Comparison of ENCODE assay signal across 8 mouse cellular contexts in genomic region chr2:121473301-121474179, GRCm38 (mm10). TPM values are rescaled to one million over a fixed set of nuclear protein-coding genes. Genes with fewer than 3 reads are reported as not detected.
DNase-seq lines count a peak whose midpoint lies in the region; ATAC-seq and TF ChIP-seq lines count a peak whose summit lies in the region.
"Not testable (repeated sequence)": the region's sequence is repeated elsewhere in the genome, so short reads cannot be mapped to it uniquely, and the experiment has no call there.

TSS of gene Mfap1b (minus strand) at chr2:121474067.

- H3K27ac ChIP-seq in bone marrow macrophage, adult 2 months (ENCODE audit: insufficient read depth, low read depth, low read length) = peak within 1 kb of the TSS; percentile 56
- 0 out of 2 replicates have a peak within 1 kb of the TSS, but pooled peaks have one; percentile 18 for H3K27ac ChIP-seq in embryonic fibroblast, embryonic 13.5 days (ENCODE audit: insufficient read depth, low read length)
- H3K27ac ChIP-seq in kidney, embryonic 14.5 days (ENCODE audit: low read depth, low read length) = not testable (repeated sequence)
- H3K27ac ChIP-seq in limb, embryonic 15.5 days = peak within 1 kb of the TSS; percentile 63

- H3K9ac ChIP-seq in kidney, embryonic 14.5 days (ENCODE audit: low read depth, low read length) = peak within 1 kb of the TSS; percentile 60
- H3K9ac ChIP-seq in limb, embryonic 15.5 days = peak within 1 kb of the TSS; percentile 56

- peak; percentile 93 for DNase-seq in 416B (ENCODE audit: low read depth)
- DNase-seq in heart, adult 9 months (ENCODE audit: low spot score in 2 of 2) = peak; percentile 82 to 86
- peak; percentile 27 to 60 for DNase-seq in monocyte, adult 2 months (ENCODE audit: low read depth in 1 of 2, low spot score in 2 of 2)
- peak; percentile 80 to 83 for DNase-seq in spleen, postnatal 36 days (ENCODE audit: low spot score in 2 of 2)

- not testable (repeated sequence) for TF ChIP-seq CTCF in bone marrow macrophage, adult 2 months (IDR thresholded peaks at IDR 0.05; ENCODE audit: low read depth, low read length); embryonic fibroblast, embryonic 13.5 days (IDR thresholded peaks at IDR 0.05; ENCODE audit: borderline replicate concordance, insufficient read depth, low read length)

- H3K36me3 ChIP-seq in kidney, embryonic 14.5 days (ENCODE audit: control insufficient read depth, insufficient read depth, low read length); limb, embryonic 15.5 days: not testable (repeated sequence)

- WGBS in kidney, embryonic 14.5 days = 6% methylated on average over 39 of the region's 41 CpGs
- WGBS in limb, embryonic 15.5 days = 4% methylated on average over 41 of the region's 41 CpGs

- TF ChIP-seq POLR2A in bone marrow macrophage, adult 2 months (IDR thresholded peaks at IDR 0.05; ENCODE audit: borderline replicate concordance, low read depth, low read length) = 0 out of 2 replicates have a peak, but pooled peaks have one; percentile 9
- TF ChIP-seq POLR2A in embryonic fibroblast, embryonic 13.5 days (IDR thresholded peaks at IDR 0.05; ENCODE audit: low read depth, low read length) = peak; percentile 95

- H3K4me2 ChIP-seq in kidney, embryonic 14.5 days (replicated peaks; ENCODE audit: low read depth, low read length) = peak within 1 kb of the TSS; percentile 52
- peak within 1 kb of the TSS; percentile 66 for H3K4me2 ChIP-seq in limb, embryonic 15.5 days

- H3K4me3 ChIP-seq in bone marrow macrophage, adult 2 months (ENCODE audit: insufficient read depth, low read length) = peak within 1 kb of the TSS; percentile 80
- peak within 1 kb of the TSS; percentile 51 for H3K4me3 ChIP-seq in embryonic fibroblast, embryonic 13.5 days (ENCODE audit: insufficient read depth, low read length)
- peak within 1 kb of the TSS; percentile 62 for H3K4me3 ChIP-seq in kidney, embryonic 14.5 days (ENCODE audit: low read length)
- peak within 1 kb of the TSS; percentile 64 for H3K4me3 ChIP-seq in limb, embryonic 15.5 days

- not testable (repeated sequence) for H3K9me3 ChIP-seq in kidney, embryonic 14.5 days (ENCODE audit: control insufficient read depth, low read length); limb, embryonic 15.5 days

- peak; percentile 94 for ATAC-seq in kidney, embryonic 14.5 days (ENCODE audit: low FRiP score, low TSS enrichment)
- peak; percentile 84 for ATAC-seq in limb, embryonic 15.5 days (ENCODE audit: insufficient number of reproducible peaks, low FRiP score, low TSS enrichment, low read depth)

- not testable (repeated sequence) for H3K4me1 ChIP-seq in bone marrow macrophage, adult 2 months (ENCODE audit: control insufficient read depth, insufficient read depth, low read length); embryonic fibroblast, embryonic 13.5 days (ENCODE audit: control insufficient read depth, insufficient read depth, low read length); kidney, embryonic 14.5 days (ENCODE audit: control insufficient read depth, insufficient read depth, low read length); limb, embryonic 15.5 days

- not testable (repeated sequence) for H3K27me3 ChIP-seq in kidney, embryonic 14.5 days (ENCODE audit: control insufficient read depth, insufficient read depth, low read length); limb, embryonic 15.5 days

RNA-seq across cellular contexts. Expression of gene Mfap1b, which starts in this region (rescaled TPM):
- polyA plus RNA-seq in bone marrow macrophage, adult 2 months (2012; ENCODE audit: insufficient read depth, insufficient read length, missing spikeins) = 44.4 and 47.3 TPM in 2 replicates
- 24.7 and 28.7 TPM in 2 replicates for polyA plus RNA-seq in embryonic fibroblast, embryonic 13.5 days (2011; ENCODE audit: insufficient read length, low read depth, missing spikeins)
- 47.8 and 53.2 TPM in 2 replicates for polyA plus RNA-seq in kidney, embryonic 14.5 days (2014; fragmentation: Nextera tagmentation; extraction: Ambion mirVana)
- 61.3 and 64.4 TPM in 2 replicates for polyA plus RNA-seq in limb, embryonic 15.5 days (2015; fragmentation: Nextera tagmentation; extraction: Ambion mirVana)
